Mouse (Mus musculus): ENCODE results near the gene Sugt1. TPM values are rescaled to one million over a fixed set of nuclear protein-coding genes. Genes with fewer than 3 reads are reported as not detected.

The Sugt1 gene
- total and polyA plus RNA-seq, 3 experiments, result 135 to 616 (median 175) TPM

DNA sequence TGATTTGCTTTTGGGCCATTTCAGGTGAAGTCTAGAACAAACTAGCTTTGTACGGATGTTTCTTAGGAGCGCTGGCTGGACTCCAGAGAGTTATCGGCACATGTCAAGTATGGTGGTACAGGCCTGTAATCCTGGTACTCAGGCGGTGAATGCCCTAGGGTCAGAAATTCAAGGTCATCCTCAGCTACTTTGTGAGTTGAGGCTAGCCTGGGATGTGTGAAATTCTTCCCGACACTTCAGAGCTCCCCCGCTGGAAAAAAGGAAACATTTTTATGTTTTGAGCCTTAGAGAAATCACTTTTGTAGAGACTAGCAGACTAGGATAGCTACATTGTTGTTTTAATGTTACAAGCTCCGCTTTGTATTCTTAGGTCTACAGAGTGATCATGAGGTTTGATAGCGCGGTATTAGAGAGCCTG, 1.1 kb downstream of the Sugt1 start:
- peak; percentile 79 for DNase-seq (ENCODE audit: low read depth, low spot score)
- Histone ChIP-seq H3K27ac (ENCODE audit: control insufficient read depth, low read depth, low read length) (peak overlapping the region; percentile 95), H3K27me3 (ENCODE audit: control insufficient read depth in 1 of 2, insufficient read depth in 2 of 2, low read length in 2 of 2) (no peaks in the 10 kb centered on the region)

DNA sequence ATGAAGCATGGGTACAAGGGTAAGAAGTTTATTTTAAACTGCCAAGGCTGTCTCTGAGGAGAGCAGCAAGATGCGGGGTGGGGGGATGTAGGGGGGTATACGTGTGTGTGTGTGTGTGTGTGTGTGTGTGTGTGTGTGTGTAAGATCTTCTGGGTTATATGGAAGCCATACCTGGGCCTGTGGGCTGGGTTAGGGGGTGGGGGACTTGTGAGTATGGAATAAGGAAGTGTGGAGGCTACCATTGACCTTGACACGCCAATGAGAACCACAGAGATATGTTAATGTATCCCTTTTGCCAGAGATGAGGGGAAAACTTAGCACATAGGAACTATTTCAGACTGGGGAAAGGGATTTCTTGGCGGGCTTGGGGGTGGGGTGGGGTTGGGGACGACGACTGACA, 1.9 kb downstream of the Sugt1 start:
- Histone ChIP-seq H3K79me2 (ENCODE audit: control insufficient read depth, insufficient read depth, low read length, poor library complexity) (peaks cover 45% of the 10 kb centered on the region), H3K36me3 (ENCODE audit: control insufficient read depth in 1 of 2, insufficient read depth in 2 of 2, low read length in 2 of 2) (peaks cover 6 to 16% of the 10 kb centered on the region in 2 experiments), H3K4me1 (ENCODE audit: control insufficient read depth in 1 of 2, insufficient read depth in 2 of 2, low read length in 2 of 2) (peaks cover 3 to 12% of the 10 kb centered on the region in 2 experiments; a peak in 3 of 4 replicates), H3K27ac (ENCODE audit: control insufficient read depth, low read depth, low read length) (no peak overlapping the region), H3K27me3 (ENCODE audit: control insufficient read depth in 1 of 2, insufficient read depth in 2 of 2, low read length in 2 of 2) (no peaks in the 10 kb centered on the region), H3K4me3 (ENCODE audit: control insufficient read depth in 1 of 2, insufficient read depth in 1 of 2, low read depth in 2 of 2, low read length in 2 of 2) (peak overlapping the region; percentile 92 to 93), H3K9me3 (replicated peaks; ENCODE audit: insufficient read depth, low read length) (no peaks in the 10 kb centered on the region), H3K9ac (ENCODE audit: control insufficient read depth, low read depth, low read length, poor library complexity, severe bottlenecking) (peak overlapping the region; percentile 91)
- TF ChIP-seq BHLHE40 (IDR thresholded peaks at IDR 0.05; ENCODE audit: borderline replicate concordance, low read depth, low read length) (no peak), CHD2 (IDR thresholded peaks at IDR 0.05; ENCODE audit: low read length) (no peak)
- peak; percentile 21 for DNase-seq (ENCODE audit: low read depth, low spot score)

More for the DNA sequence above, 1.1 kb downstream of the Sugt1 start:
- peaks cover 2 to 16% of the 10 kb centered on the region in 2 experiments for H3K36me3 ChIP-seq (ENCODE audit: control insufficient read depth in 1 of 2, insufficient read depth in 2 of 2, low read length in 2 of 2)
- H3K9me3 ChIP-seq (replicated peaks; ENCODE audit: insufficient read depth, low read length), result no peaks in the 10 kb centered on the region
- H3K79me2 ChIP-seq (ENCODE audit: control insufficient read depth, insufficient read depth, low read length, poor library complexity), result peaks cover 43% of the 10 kb centered on the region
- peak overlapping the region; percentile 92 to 93 for H3K4me3 ChIP-seq (ENCODE audit: control insufficient read depth in 1 of 2, insufficient read depth in 1 of 2, low read depth in 2 of 2, low read length in 2 of 2)
- peaks cover 3 to 12% of the 10 kb centered on the region in 2 experiments; a peak in 3 of 4 replicates for H3K4me1 ChIP-seq (ENCODE audit: control insufficient read depth in 1 of 2, insufficient read depth in 2 of 2, low read length in 2 of 2)
- TF ChIP-seq ZNF384 (IDR thresholded peaks at IDR 0.05; ENCODE audit: low read depth, low read length) (no peak), ZMIZ1 (IDR thresholded peaks at IDR 0.05; ENCODE audit: low read depth, low read length) (no peak), MXI1 (IDR thresholded peaks at IDR 0.05; ENCODE audit: low read depth, low read length) (peak; percentile 83), SIN3A (IDR thresholded peaks at IDR 0.05; ENCODE audit: low read length) (peak; percentile 84), POLR2AphosphoS2 (IDR thresholded peaks at IDR 0.05; ENCODE audit: low read length) (no peak), MAZ (IDR thresholded peaks at IDR 0.05; ENCODE audit: low read depth, low read length) (no peak), MAX (IDR thresholded peaks at IDR 0.05; ENCODE audit: low read length) (peak; percentile 73), GATA1 (IDR thresholded peaks at IDR 0.05; ENCODE audit: low read depth, low read length) (peak; percentile 12; the same call in 1 of the 2 replicates), UBTF (IDR thresholded peaks at IDR 0.05; ENCODE audit: borderline replicate concordance, insufficient read depth, low read depth, low read length) (no peak), USF1 (IDR thresholded peaks at IDR 0.05; ENCODE audit: low read depth, low read length) (no peak), CHD1 (IDR thresholded peaks at IDR 0.05; ENCODE audit: low read depth, low read length) (peak; percentile 68; the same call in 1 of the 2 replicates), NELFE (IDR thresholded peaks at IDR 0.05; ENCODE audit: low read depth, low read length) (0 out of 2 replicates have a peak, but pooled peaks have one; percentile 24), JUND (IDR thresholded peaks at IDR 0.05; ENCODE audit: low read depth, low read length) (0 out of 2 replicates have a peak, but pooled peaks have one; percentile 11), MYC (IDR thresholded peaks at IDR 0.05; ENCODE audit: low read depth, low read length) (peak; percentile 74), HCFC1 (IDR thresholded peaks at IDR 0.05; ENCODE audit: low read depth, low read length) (peak; percentile 50), USF2 (IDR thresholded peaks at IDR 0.05; ENCODE audit: borderline replicate concordance in 1 of 2, insufficient read depth in 1 of 2, low read depth in 1 of 2, low read length in 2 of 2) (no peak)
- H3K9ac ChIP-seq (ENCODE audit: control insufficient read depth, low read depth, low read length, poor library complexity, severe bottlenecking), result peak overlapping the region; percentile 91

All from MEL (cell line).